In genomic region chr6:108021646-108022045, GRCm38 (mm10) we compare ENCODE assay signal across 15 mouse cellular contexts. TPM values are rescaled to one million over a fixed set of nuclear protein-coding genes. Genes with fewer than 3 reads are reported as not detected.
DNase-seq lines count a peak whose midpoint lies in the region.
"Had no signal": no experiment of that assay in that cellular context is flagged by ENCODE, and none has a peak within 500 bp of the region (broad histone marks: within the 10 kb centered on the region; RNA-seq: fewer than 3 reads in every experiment).

No protein-coding gene starts in this region.

- H3K4me1 ChIP-seq in embryonic facial prominence, embryonic 10.5 days, result no peaks in the 10 kb centered on the region
- H3K4me1 ChIP-seq: heart, embryonic 13.5 days; limb, embryonic 15.5 days had no signal

- no peaks in the 10 kb centered on the region for H3K36me3 ChIP-seq in embryonic facial prominence, embryonic 10.5 days (replicated peaks)
- H3K36me3 ChIP-seq: heart, embryonic 13.5 days; limb, embryonic 15.5 days had no signal

- WGBS in embryonic facial prominence, embryonic 10.5 days, result 94% methylated on average over 5 of the region's 5 CpGs

- no peak overlapping the region for H3K27ac ChIP-seq in embryonic facial prominence, embryonic 10.5 days (replicated peaks)
- H3K27ac ChIP-seq: heart, embryonic 13.5 days; limb, embryonic 15.5 days had no signal

- H3K4me3 ChIP-seq in embryonic facial prominence, embryonic 10.5 days, result no peak overlapping the region
- H3K4me3 ChIP-seq: heart, embryonic 13.5 days; limb, embryonic 15.5 days had no signal

- no peaks in the 10 kb centered on the region for H3K9me3 ChIP-seq in embryonic facial prominence, embryonic 10.5 days
- H3K9me3 ChIP-seq: heart, embryonic 13.5 days; limb, embryonic 15.5 days had no signal

- no peaks in the 10 kb centered on the region for H3K27me3 ChIP-seq in embryonic facial prominence, embryonic 10.5 days (replicated peaks; ENCODE audit: low read depth, poor library complexity, severe bottlenecking)
- H3K27me3 ChIP-seq: heart, embryonic 13.5 days; limb, embryonic 15.5 days had no signal

- DNase-seq in brain, adult 2 months (ENCODE audit: low read depth, low spot score), result peak; percentile 91
- peak; percentile 55 to 83 for DNase-seq in frontal cortex, postnatal 36 days (ENCODE audit: low spot score in 2 of 2)
- peak; percentile 36 to 41 for DNase-seq in layer of hippocampus, postnatal 36 days
- peak; percentile 82 for DNase-seq in right cerebral cortex, adult 18-20 months
- DNase-seq in spleen, postnatal 14 days (ENCODE audit: low spot score in 2 of 2), result no peak
- DNase-seq in thymus, postnatal 36 days, result no peak
- DNase-seq in embryo, embryonic 10.5 days (ENCODE audit: low spot score), result no peak
- no peak for DNase-seq in embryonic facial prominence, embryonic 10.5 days (ENCODE audit: low spot score)
- DNase-seq: adrenal gland, postnatal 14 days; cerebellum, adult 8-10 months; kidney, adult 9 months; lung, postnatal 14 days; thymus, adult 18-20 months had no signal

RNA-seq across cellular contexts. Expression of gene Setmar, which starts 43.2 kb away (rescaled TPM):
- total RNA-seq in layer of hippocampus, postnatal 36 days (2021), result 1 to 10 TPM; 9.2 to 9.3 TPM
- polyA plus RNA-seq in embryonic facial prominence, embryonic 10.5 days (2016; fragmentation: Nextera tagmentation; extraction: Ambion mirVana), result 5.6 and 6.4 TPM in 2 replicates

Comparison
In these comparisons a context has a peak if more than half of its experiments do, and no peak if none do; other contexts are left out.
1. DNase-seq: peak in brain, adult 2 months (single experiment), frontal cortex, postnatal 36 days (2 of 2), layer of hippocampus, postnatal 36 days (2 of 2) and right cerebral cortex, adult 18-20 months (single experiment); none in spleen, postnatal 14 days (0 of 2), thymus, postnatal 36 days (0 of 2), embryo, embryonic 10.5 days (single experiment) and embryonic facial prominence, embryonic 10.5 days (single experiment).